Mouse (Mus musculus): ENCODE measurements around the gene Dlx5. TPM values are rescaled to one million over a fixed set of nuclear protein-coding genes. Genes with fewer than 3 reads are reported as not detected.
A peak's percentile ranks its signal among the peaks of the same experiment; 100 is the strongest.

Dlx5 gene
- polyA plus RNA-seq, 1 experiment from 2014 or later, result 6.7 TPM

DNA sequence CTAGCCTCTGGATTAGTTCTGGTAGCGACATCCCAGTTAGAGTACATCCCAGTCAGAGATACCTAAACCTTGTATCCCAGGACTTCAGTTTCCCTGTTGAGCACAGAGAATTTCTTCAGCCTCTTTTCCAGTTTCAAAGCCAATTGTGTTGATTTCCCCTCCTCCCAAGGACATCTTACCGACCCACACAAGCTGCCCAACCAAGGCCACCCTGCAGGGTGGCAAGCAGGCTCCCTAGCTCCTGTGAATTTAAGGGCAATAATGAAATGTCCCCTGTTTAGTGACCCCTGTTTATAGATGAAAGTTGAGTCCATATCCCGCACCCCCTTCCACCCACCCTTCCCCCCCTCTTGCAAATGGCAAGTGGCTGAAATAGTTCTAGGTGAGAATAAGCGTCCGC, 9.0 kb downstream of the Dlx5 start:
- Histone ChIP-seq H3K9ac (replicated peaks; ENCODE audit: low read depth, low read length) (no peak overlapping the region), H3K9me3 (ENCODE audit: control insufficient read depth, low read depth, low read length) (no peaks in the 10 kb centered on the region), H3K27me3 (ENCODE audit: control insufficient read depth, insufficient read depth, low read length) (peaks cover 76% of the 10 kb centered on the region), H3K4me1 (ENCODE audit: control insufficient read depth, insufficient read depth, low read length) (no peaks in the 10 kb centered on the region), H3K4me3 (ENCODE audit: low read depth, low read length) (no peak overlapping the region), H3K36me3 (ENCODE audit: control insufficient read depth, insufficient read depth, low read length) (no peaks in the 10 kb centered on the region), H3K27ac (ENCODE audit: low read length) (no peak overlapping the region), H3K4me2 (replicated peaks; ENCODE audit: low read depth, low read length) (no peak overlapping the region)
- ATAC-seq (ENCODE audit: insufficient number of reproducible peaks, insufficient read depth, low FRiP score, low read depth), result no peak
- WGBS, result 2% methylated on average over 5 of the region's 5 CpGs

DNA sequence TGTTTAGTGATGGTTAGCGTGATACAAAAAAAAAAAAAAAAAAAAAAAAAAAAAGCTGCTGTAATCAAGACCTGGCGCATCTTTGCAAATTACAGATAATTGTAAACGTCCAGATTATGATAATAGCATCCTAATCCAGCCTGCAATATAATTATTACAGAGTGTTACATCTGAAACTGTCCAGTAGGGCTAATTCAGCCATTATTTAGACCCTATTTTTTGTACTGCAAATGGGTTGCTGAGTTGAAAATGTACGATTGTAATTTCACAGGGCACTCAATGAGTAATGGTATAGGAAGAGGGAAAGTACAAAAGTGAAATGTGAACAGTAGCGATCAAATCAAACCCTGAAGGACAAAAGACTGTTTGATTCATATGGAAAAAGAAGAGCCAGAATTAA, 10.2 kb downstream of the Dlx5 start:
- no peak overlapping the region for H3K9ac ChIP-seq (replicated peaks; ENCODE audit: low read depth, low read length)
- no peaks in the 10 kb centered on the region for H3K9me3 ChIP-seq (ENCODE audit: control insufficient read depth, low read depth, low read length)
- WGBS, result 5% methylated on average over 5 of the region's 5 CpGs
- no peak for ATAC-seq (ENCODE audit: insufficient number of reproducible peaks, insufficient read depth, low FRiP score, low read depth)
- no peak overlapping the region for H3K4me3 ChIP-seq (ENCODE audit: low read depth, low read length)
- H3K27ac ChIP-seq (ENCODE audit: low read length), result no peak overlapping the region
- H3K27me3 ChIP-seq (ENCODE audit: control insufficient read depth, insufficient read depth, low read length), result peaks cover 74% of the 10 kb centered on the region
- no peaks in the 10 kb centered on the region for H3K36me3 ChIP-seq (ENCODE audit: control insufficient read depth, insufficient read depth, low read length)
- no peak overlapping the region for H3K4me2 ChIP-seq (replicated peaks; ENCODE audit: low read depth, low read length)
- H3K4me1 ChIP-seq (ENCODE audit: control insufficient read depth, insufficient read depth, low read length), result no peaks in the 10 kb centered on the region

DNA sequence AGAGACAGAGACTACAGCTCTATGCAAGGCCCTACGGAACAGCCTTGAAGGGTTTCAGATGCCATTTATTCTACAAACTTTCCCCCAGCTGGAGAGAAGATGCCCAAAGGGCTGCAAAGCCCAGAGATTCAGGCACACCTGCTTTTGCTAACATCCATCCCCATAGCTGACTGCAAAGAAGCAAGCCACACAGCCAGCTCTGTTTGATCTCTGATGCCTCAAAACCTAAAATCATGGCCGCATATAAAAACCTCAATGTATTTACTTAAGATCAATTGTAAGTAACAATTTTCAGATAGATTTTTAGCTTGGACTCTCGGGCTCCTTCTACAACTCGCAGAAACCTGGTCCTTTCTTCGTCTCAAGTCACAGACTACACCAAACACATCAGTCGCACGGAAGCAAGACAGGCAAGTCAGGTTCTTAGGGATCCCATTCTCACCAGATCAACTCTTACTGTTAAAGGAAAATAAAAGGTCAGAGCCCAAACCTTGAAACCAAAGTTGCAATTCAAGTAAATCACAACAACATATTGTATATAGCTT, 10.9 kb downstream of the Dlx5 start:
- H3K27me3 ChIP-seq (ENCODE audit: control insufficient read depth, insufficient read depth, low read length), result peaks cover 74% of the 10 kb centered on the region
- H3K9ac ChIP-seq (replicated peaks; ENCODE audit: low read depth, low read length), result no peak overlapping the region
- H3K4me1 ChIP-seq (ENCODE audit: control insufficient read depth, insufficient read depth, low read length), result no peaks in the 10 kb centered on the region
- no peaks in the 10 kb centered on the region for H3K36me3 ChIP-seq (ENCODE audit: control insufficient read depth, insufficient read depth, low read length)
- ATAC-seq (ENCODE audit: insufficient number of reproducible peaks, insufficient read depth, low FRiP score, low read depth), result no peak
- WGBS, result 3% methylated on average over 7 of the region's 7 CpGs
- H3K27ac ChIP-seq (ENCODE audit: low read length), result no peak overlapping the region
- H3K4me2 ChIP-seq (replicated peaks; ENCODE audit: low read depth, low read length), result no peak overlapping the region
- no peaks in the 10 kb centered on the region for H3K9me3 ChIP-seq (ENCODE audit: control insufficient read depth, low read depth, low read length)
- no peak overlapping the region for H3K4me3 ChIP-seq (ENCODE audit: low read depth, low read length)

DNA sequence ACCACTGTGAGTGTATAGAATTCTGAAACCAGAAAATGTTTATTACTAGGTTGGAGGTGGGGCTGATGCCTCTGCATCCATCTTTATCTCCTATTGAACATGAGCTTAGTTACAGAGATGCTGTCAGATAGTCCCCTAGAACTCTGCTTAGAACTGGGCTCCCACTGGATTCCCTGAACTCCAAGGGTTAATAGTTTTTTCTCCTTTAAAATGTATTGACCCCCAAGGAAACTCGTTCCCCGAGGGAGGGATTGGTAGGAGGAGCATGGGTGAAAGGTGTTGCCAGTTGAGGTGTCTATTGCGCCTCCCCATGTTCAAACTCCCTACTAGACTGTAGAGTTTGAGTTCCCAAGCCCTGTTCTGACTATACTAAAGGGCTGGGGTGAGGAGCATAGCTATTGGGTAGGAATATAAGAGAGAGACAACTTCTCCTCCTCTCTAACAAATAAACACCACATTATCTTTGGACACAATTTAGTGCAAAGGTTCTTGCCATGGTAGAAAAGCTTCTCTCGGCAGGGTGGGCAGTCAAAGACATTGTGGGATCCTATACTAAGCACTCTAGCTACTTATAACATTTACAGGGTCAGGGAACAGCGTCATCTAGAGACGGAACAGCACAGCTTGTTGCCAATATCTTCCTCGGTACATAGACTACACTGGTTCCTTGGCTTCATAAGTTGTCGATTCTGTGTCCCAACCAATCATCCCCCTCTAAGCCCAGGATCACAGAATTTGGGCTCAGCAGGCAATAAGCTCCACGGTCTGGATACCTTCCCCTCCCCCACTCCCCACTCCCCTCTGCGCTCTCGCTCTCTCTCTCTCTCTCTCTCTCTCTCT, 11.7 kb downstream of the Dlx5 start:
- 2% methylated on average over 11 of the region's 11 CpGs for WGBS
- H3K27me3 ChIP-seq (ENCODE audit: control insufficient read depth, insufficient read depth, low read length), result peaks cover 80% of the 10 kb centered on the region

DNA sequence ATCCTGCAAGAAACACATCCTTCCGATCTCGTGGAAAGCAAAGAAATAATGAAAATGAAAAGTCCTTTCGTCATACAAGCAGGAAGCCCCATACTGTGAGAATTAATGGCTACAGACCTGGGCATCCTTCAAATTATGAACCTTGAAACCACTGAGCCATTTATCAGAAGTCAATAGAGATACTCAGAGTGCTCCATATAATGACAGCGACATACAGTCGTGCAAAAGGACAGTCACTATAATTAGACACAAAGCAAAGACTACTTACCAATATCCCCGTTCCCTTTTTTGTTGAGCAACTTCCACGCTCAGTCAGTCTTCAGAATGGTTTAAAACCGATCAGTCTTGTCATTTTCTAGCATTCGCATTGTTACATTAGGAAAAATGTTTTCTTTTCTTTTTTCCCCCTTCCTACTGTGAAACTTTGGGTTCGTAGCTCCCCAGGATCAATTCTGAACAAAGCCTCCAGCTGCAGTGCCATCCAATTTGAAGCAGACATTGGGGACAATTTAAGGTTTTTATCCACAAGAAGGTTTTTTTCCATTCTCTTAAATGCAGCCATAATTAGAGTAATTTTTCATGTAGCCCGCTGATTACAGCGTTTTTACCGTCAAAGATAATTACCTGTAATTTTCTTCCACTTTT, 12.7 kb downstream of the Dlx5 start:
- Histone ChIP-seq H3K4me2 (replicated peaks; ENCODE audit: low read depth, low read length) (no peak overlapping the region), H3K27ac (ENCODE audit: low read length) (no peak overlapping the region), H3K4me1 (ENCODE audit: control insufficient read depth, insufficient read depth, low read length) (no peaks in the 10 kb centered on the region), H3K27me3 (ENCODE audit: control insufficient read depth, insufficient read depth, low read length) (peaks cover 76% of the 10 kb centered on the region), H3K4me3 (ENCODE audit: low read depth, low read length) (no peak overlapping the region), H3K36me3 (ENCODE audit: control insufficient read depth, insufficient read depth, low read length) (no peaks in the 10 kb centered on the region), H3K9ac (replicated peaks; ENCODE audit: low read depth, low read length) (no peak overlapping the region), H3K9me3 (ENCODE audit: control insufficient read depth, low read depth, low read length) (no peaks in the 10 kb centered on the region)
- no peak for ATAC-seq (ENCODE audit: insufficient number of reproducible peaks, insufficient read depth, low FRiP score, low read depth)
- WGBS, result 5% methylated on average over 13 of the region's 13 CpGs

More for the DNA sequence above, 11.7 kb downstream of the Dlx5 start:
- ATAC-seq (ENCODE audit: insufficient number of reproducible peaks, insufficient read depth, low FRiP score, low read depth), result no peak
- H3K9ac ChIP-seq (replicated peaks; ENCODE audit: low read depth, low read length), result no peak overlapping the region
- no peak overlapping the region for H3K27ac ChIP-seq (ENCODE audit: low read length)
- H3K36me3 ChIP-seq (ENCODE audit: control insufficient read depth, insufficient read depth, low read length), result no peaks in the 10 kb centered on the region
- no peak overlapping the region for H3K4me3 ChIP-seq (ENCODE audit: low read depth, low read length)
- no peaks in the 10 kb centered on the region for H3K4me1 ChIP-seq (ENCODE audit: control insufficient read depth, insufficient read depth, low read length)
- H3K9me3 ChIP-seq (ENCODE audit: control insufficient read depth, low read depth, low read length), result no peaks in the 10 kb centered on the region
- no peak overlapping the region for H3K4me2 ChIP-seq (replicated peaks; ENCODE audit: low read depth, low read length)

DNA sequence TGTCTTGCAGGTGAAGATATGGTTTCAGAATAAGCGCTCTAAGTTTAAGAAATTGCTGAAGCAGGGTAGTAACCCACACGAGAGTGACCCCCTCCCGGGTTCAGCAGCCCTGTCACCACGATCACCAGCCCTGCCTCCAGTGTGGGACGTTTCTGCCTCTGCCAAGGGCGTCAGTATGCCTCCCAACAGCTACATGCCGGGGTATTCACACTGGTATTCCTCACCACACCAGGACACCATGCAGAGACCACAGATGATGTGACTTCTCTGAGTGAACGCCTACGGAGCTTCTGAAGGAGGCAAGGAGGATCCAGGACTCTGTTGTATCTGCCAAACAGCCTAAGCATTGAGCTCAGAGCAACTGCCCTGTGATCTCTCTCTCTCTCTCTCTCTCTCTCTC, 14.9 kb downstream of the Dlx5 start:
- no peak overlapping the region for H3K27ac ChIP-seq (ENCODE audit: low read length)
- ATAC-seq (ENCODE audit: insufficient number of reproducible peaks, insufficient read depth, low FRiP score, low read depth), result no peak
- H3K9me3 ChIP-seq (ENCODE audit: control insufficient read depth, low read depth, low read length), result no peaks in the 10 kb centered on the region
- no peak overlapping the region for H3K4me3 ChIP-seq (ENCODE audit: low read depth, low read length)
- H3K4me1 ChIP-seq (ENCODE audit: control insufficient read depth, insufficient read depth, low read length), result peaks cover 14% of the 10 kb centered on the region
- no peak overlapping the region for H3K9ac ChIP-seq (replicated peaks; ENCODE audit: low read depth, low read length)
- no peaks in the 10 kb centered on the region for H3K36me3 ChIP-seq (ENCODE audit: control insufficient read depth, insufficient read depth, low read length)
- H3K4me2 ChIP-seq (replicated peaks; ENCODE audit: low read depth, low read length), result no peak overlapping the region
- H3K27me3 ChIP-seq (ENCODE audit: control insufficient read depth, insufficient read depth, low read length), result peaks cover 75% of the 10 kb centered on the region
- WGBS, result 1% methylated on average over 9 of the region's 9 CpGs

DNA sequence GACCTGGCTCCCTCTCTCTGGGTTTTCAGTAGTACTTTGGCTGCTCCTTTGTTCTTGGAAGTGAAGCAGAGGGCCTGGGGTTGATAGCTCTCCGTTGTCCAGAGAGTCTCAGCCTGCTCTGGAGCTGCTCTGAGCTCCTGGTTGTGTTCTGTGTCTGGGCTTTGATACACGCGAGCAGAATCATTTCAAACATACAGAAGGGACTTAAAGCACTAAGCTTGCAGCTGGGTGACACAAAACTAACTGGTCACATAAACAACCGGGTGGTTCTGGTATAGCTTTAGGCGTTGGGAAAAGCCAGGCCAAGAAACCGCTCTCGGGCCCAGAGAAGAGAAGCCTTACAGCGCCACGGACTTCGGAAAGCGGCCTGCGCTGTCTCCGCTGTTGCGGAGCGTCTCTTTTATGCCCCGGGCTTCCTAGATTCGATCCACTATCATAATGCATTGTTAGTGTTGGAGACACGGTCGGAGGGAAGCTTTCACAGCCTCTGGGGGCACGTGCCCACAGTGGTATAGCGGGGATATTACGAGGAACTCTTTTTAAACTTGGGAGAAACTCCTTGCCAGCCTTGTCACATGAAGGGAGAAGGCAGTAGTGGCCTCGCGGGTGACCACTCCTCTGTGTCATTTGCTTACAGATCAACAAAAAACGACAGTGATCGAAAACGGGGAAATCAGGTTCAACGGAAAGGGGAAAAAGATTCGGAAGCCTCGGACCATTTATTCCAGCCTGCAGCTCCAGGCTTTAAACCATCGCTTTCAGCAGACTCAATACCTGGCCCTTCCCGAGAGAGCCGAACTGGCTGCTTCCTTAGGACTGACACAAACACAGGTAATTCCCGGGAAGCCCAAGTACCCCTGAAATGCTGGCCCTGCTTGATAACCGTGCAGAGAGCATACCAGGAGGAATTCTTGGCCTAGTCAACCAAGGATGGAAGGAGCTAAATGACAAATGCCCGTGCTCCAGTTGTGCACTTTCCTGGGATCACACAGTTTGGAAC, 17.1 kb downstream of the Dlx5 start:
- Histone ChIP-seq H3K27ac (ENCODE audit: low read length) (no peak overlapping the region), H3K9me3 (ENCODE audit: control insufficient read depth, low read depth, low read length) (no peaks in the 10 kb centered on the region), H3K4me1 (ENCODE audit: control insufficient read depth, insufficient read depth, low read length) (peaks cover 14% of the 10 kb centered on the region), H3K9ac (replicated peaks; ENCODE audit: low read depth, low read length) (no peak overlapping the region), H3K36me3 (ENCODE audit: control insufficient read depth, insufficient read depth, low read length) (no peaks in the 10 kb centered on the region), H3K27me3 (ENCODE audit: control insufficient read depth, insufficient read depth, low read length) (peaks cover 70% of the 10 kb centered on the region), H3K4me2 (replicated peaks; ENCODE audit: low read depth, low read length) (no peak overlapping the region), H3K4me3 (ENCODE audit: low read depth, low read length) (no peak overlapping the region)
- WGBS, result 3% methylated on average over 36 of the region's 36 CpGs
- ATAC-seq (ENCODE audit: insufficient number of reproducible peaks, insufficient read depth, low FRiP score, low read depth), result no peak

DNA sequence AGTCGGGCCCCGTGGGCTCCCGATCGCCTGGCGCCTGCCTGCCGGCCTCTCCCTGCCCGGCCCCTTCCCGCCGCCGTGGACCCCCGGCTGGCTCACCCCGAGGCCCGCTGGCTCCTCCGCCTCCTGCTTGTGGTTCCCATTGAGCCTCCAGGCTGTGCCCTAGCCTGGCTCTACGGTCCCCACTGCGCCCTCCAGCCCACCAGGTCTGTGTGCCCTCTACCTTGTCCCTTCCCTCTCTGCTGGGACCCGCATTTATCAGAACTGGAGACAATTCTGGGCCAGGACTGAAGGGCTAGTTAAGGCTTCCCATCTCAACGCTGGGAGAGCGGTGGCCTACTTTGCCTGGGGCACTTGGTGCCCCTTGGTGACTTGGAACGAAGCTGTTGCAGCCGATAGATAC, 17.9 kb downstream of the Dlx5 start:
- H3K9ac ChIP-seq (replicated peaks; ENCODE audit: low read depth, low read length), result 0 out of 2 replicates have a peak overlapping the region, but pooled peaks have one; percentile 3
- no peaks in the 10 kb centered on the region for H3K9me3 ChIP-seq (ENCODE audit: control insufficient read depth, low read depth, low read length)
- peak; percentile 20; the same call in 1 of the 2 replicates for ATAC-seq (ENCODE audit: insufficient number of reproducible peaks, insufficient read depth, low FRiP score, low read depth)
- H3K27ac ChIP-seq (ENCODE audit: low read length), result no peak overlapping the region
- peaks cover 14% of the 10 kb centered on the region for H3K4me1 ChIP-seq (ENCODE audit: control insufficient read depth, insufficient read depth, low read length)
- 2% methylated on average over 19 of the region's 21 CpGs for WGBS
- no peaks in the 10 kb centered on the region for H3K36me3 ChIP-seq (ENCODE audit: control insufficient read depth, insufficient read depth, low read length)
- peak overlapping the region; percentile 32 for H3K4me3 ChIP-seq (ENCODE audit: low read depth, low read length)
- H3K4me2 ChIP-seq (replicated peaks; ENCODE audit: low read depth, low read length), result peak overlapping the region; percentile 51
- peaks cover 69% of the 10 kb centered on the region for H3K27me3 ChIP-seq (ENCODE audit: control insufficient read depth, insufficient read depth, low read length)
